Mouse (Mus musculus) retina, adult 2 months (tissue): Measurements from ENCODE around the gene Eln.

Experiments used
- DNase-seq: peaks from one replicate; pipeline ENCODE4 v3.0.0-alpha.2; 2012; ENCODE audit warnings: low read depth, low spot score

Eln gene

GRCm38 (mm10) chr5:134746890-134747511 is at the start of gene Eln:
Gene Eln (minus strand): TSS chr5:134747323.
- no peak for DNase-seq

GRCm38 (mm10) chr5:134790080-134790995 is 43.2 kb upstream of the Eln start:
- DNase-seq, result no peak

GRCm38 (mm10) chr5:134788237-134788636 is 41.1 kb upstream of the Eln start:
- DNase-seq, result no peak

GRCm38 (mm10) chr5:134785691-134786371 is 38.7 kb upstream of the Eln start:
- no peak for DNase-seq

GRCm38 (mm10) chr5:134783794-134784193 is 36.7 kb upstream of the Eln start:
- no peak for DNase-seq

- no peak for DNase-seq
Observed at GRCm38 (mm10) chr5:134780963-134781362, 33.8 kb upstream of the Eln start.

- no peak for DNase-seq
Observed at GRCm38 (mm10) chr5:134780146-134780545, 33.0 kb upstream of the Eln start.

GRCm38 (mm10) chr5:134776551-134776950 is 29.4 kb upstream of the Eln start:
- DNase-seq, result no peak

GRCm38 (mm10) chr5:134772522-134772921 is 25.4 kb upstream of the Eln start:
- DNase-seq, result no peak

GRCm38 (mm10) chr5:134771750-134772149 is 24.6 kb upstream of the Eln start:
- DNase-seq, result no peak

GRCm38 (mm10) chr5:134769181-134769580 is 22.1 kb upstream of the Eln start:
- DNase-seq, result no peak

GRCm38 (mm10) chr5:134765441-134765840 is 18.3 kb upstream of the Eln start:
- DNase-seq, result no peak

- no peak for DNase-seq
Observed at GRCm38 (mm10) chr5:134763326-134763725, 16.2 kb upstream of the Eln start.

GRCm38 (mm10) chr5:134761409-134762124 is 14.4 kb upstream of the Eln start:
- DNase-seq, result no peak

- DNase-seq, result no peak
Observed at GRCm38 (mm10) chr5:134756031-134756430, 8.9 kb upstream of the Eln start.

- DNase-seq, result no peak
Observed at GRCm38 (mm10) chr5:134754096-134754495, 7.0 kb upstream of the Eln start.

GRCm38 (mm10) chr5:134750469-134750868 is 3.3 kb upstream of the Eln start:
- no peak for DNase-seq

- peak; percentile 41 for DNase-seq
Observed at GRCm38 (mm10) chr5:134747947-134748618, 960 bp upstream of the Eln start.

GRCm38 (mm10) chr5:134747512-134747893 is 380 bp upstream of the Eln start:
- DNase-seq, result no peak

- DNase-seq, result no peak
Observed at GRCm38 (mm10) chr5:134746201-134746600, 922 bp downstream of the Eln start.

- DNase-seq, result no peak
Observed at GRCm38 (mm10) chr5:134745801-134746200, 1.3 kb downstream of the Eln start.
